ENCODE assay signal across 32 mouse cellular contexts in genomic region chr7:48840545-48840944, GRCm38 (mm10). TPM values are rescaled to one million over a fixed set of nuclear protein-coding genes. Genes with fewer than 3 reads are reported as not detected.
DNase-seq lines count a peak whose midpoint lies in the region; ATAC-seq and TF ChIP-seq lines count a peak whose summit lies in the region.
"Had no signal": no experiment of that assay in that cellular context is flagged by ENCODE, and none has a peak within 500 bp of the region (broad histone marks: within the 10 kb centered on the region; RNA-seq: fewer than 3 reads in every experiment).

No protein-coding gene starts in this region.

- no peak for TF ChIP-seq CTCF in liver, adult 2 months (IDR thresholded peaks at IDR 0.05; ENCODE audit: low read depth, low read length)

- 41% methylated on average over 2 of the region's 2 CpGs for WGBS in heart, embryonic 10.5 days
- 72% methylated on average over 2 of the region's 2 CpGs for WGBS in liver, adult 2 months
- WGBS in liver, embryonic 12.5 days (ENCODE audit: insufficient replicate concordance) = 65% methylated on average over 2 of the region's 2 CpGs

- peak overlapping the region; percentile 79 for H3K27ac ChIP-seq in heart, embryonic 10.5 days
- H3K27ac ChIP-seq in liver, adult 2 months (replicated peaks; ENCODE audit: insufficient read depth, low read depth, low read length) = peak overlapping the region; percentile 65; the same call in 1 of the 2 replicates
- H3K27ac ChIP-seq in liver, embryonic 12.5 days = no peak overlapping the region
- H3K27ac ChIP-seq: embryonic facial prominence, embryonic 15.5 days; forebrain, embryonic 12.5 days; layer of hippocampus, adult 2 months; left cerebral cortex, adult 2 months; limb, embryonic 15.5 days; liver, embryonic 15.5 days had no signal

- H3K79me2 ChIP-seq in liver, adult 2 months (ENCODE audit: control insufficient read depth, insufficient read depth, low read length) = no peaks in the 10 kb centered on the region; the same call in 1 of the 2 replicates

- intact Hi-C loops in heart, postnatal 14 days (cut with DNase I) = no loop called here

- TF ChIP-seq POLR2A in liver, adult 2 months (IDR thresholded peaks at IDR 0.05; ENCODE audit: extremely low read depth, insufficient read depth, low read length) = no peak

- no peak overlapping the region for H3K4me3 ChIP-seq in heart, embryonic 10.5 days
- no peak overlapping the region for H3K4me3 ChIP-seq in liver, adult 2 months (ENCODE audit: insufficient read depth, low read depth, low read length)
- no peak overlapping the region for H3K4me3 ChIP-seq in liver, embryonic 12.5 days
- H3K4me3 ChIP-seq: embryonic facial prominence, embryonic 15.5 days; forebrain, embryonic 12.5 days; layer of hippocampus, adult 2 months; left cerebral cortex, adult 2 months; limb, embryonic 15.5 days; liver, embryonic 15.5 days had no signal

- H3K9me3 ChIP-seq in heart, embryonic 10.5 days = no peaks in the 10 kb centered on the region
- H3K9me3 ChIP-seq in liver, embryonic 12.5 days (replicated peaks) = no peaks in the 10 kb centered on the region
- H3K9me3 ChIP-seq: embryonic facial prominence, embryonic 15.5 days; forebrain, embryonic 12.5 days; limb, embryonic 15.5 days; liver, embryonic 15.5 days had no signal

- H3K4me1 ChIP-seq in heart, embryonic 10.5 days = peaks cover 53% of the 10 kb centered on the region
- peaks cover 28% of the 10 kb centered on the region for H3K4me1 ChIP-seq in liver, adult 2 months (ENCODE audit: control insufficient read depth, insufficient read depth, low read length)
- H3K4me1 ChIP-seq in liver, embryonic 12.5 days = peaks cover 5% of the 10 kb centered on the region; the same call in 1 of the 2 replicates
- H3K4me1 ChIP-seq: embryonic facial prominence, embryonic 15.5 days; liver, embryonic 15.5 days had no signal

- no peak for ATAC-seq in liver, embryonic 12.5 days
- ATAC-seq: CD4-positive, CD25-positive, alpha-beta regulatory T cell, adult 4 months; forebrain, postnatal 0 days; hindbrain, embryonic 16.5 days had no signal

- no peak overlapping the region for H3K4me2 ChIP-seq in liver, embryonic 12.5 days
- H3K4me2 ChIP-seq: embryonic facial prominence, embryonic 15.5 days; forebrain, embryonic 12.5 days; limb, embryonic 15.5 days; liver, embryonic 15.5 days; lung, embryonic 14.5 days had no signal

- H3K9ac ChIP-seq in liver, adult 2 months (ENCODE audit: low read depth, low read length) = no peak overlapping the region
- H3K9ac ChIP-seq in liver, embryonic 12.5 days = no peak overlapping the region
- H3K9ac ChIP-seq: embryonic facial prominence, embryonic 15.5 days; forebrain, embryonic 12.5 days; forebrain, postnatal 0 days; limb, embryonic 15.5 days; liver, embryonic 15.5 days; lung, embryonic 14.5 days had no signal

- no peaks in the 10 kb centered on the region for H3K27me3 ChIP-seq in heart, embryonic 10.5 days (ENCODE audit: insufficient read depth, poor library complexity, severe bottlenecking)
- no peaks in the 10 kb centered on the region for H3K27me3 ChIP-seq in liver, adult 2 months (ENCODE audit: control insufficient read depth, insufficient read depth, low read length)
- no peaks in the 10 kb centered on the region for H3K27me3 ChIP-seq in liver, embryonic 12.5 days (replicated peaks)
- H3K27me3 ChIP-seq: embryonic facial prominence, embryonic 15.5 days; limb, embryonic 15.5 days; liver, embryonic 15.5 days had no signal

- no peak for DNase-seq in heart, embryonic 10.5 days (ENCODE audit: low spot score)
- no peak for DNase-seq in heart, postnatal 14 days
- no peak for DNase-seq in liver, adult 2 months (ENCODE audit: extremely low read depth, low read depth, low spot score)
- DNase-seq in retina, adult 2 months (ENCODE audit: low read depth, low spot score) = peak; percentile 20
- DNase-seq in gastrocnemius, postnatal 4 days (ENCODE audit: low spot score in 2 of 2) = no peak
- DNase-seq in urinary bladder, postnatal 25 days (ENCODE audit: low spot score) = no peak
- DNase-seq: adrenal gland, postnatal 25 days; cerebellum, adult 11-12 months; cerebellum, postnatal 10 days; forebrain, postnatal 0 days; gastrocnemius, postnatal 10 days; kidney, adult 2 months; kidney, postnatal 36 days; lung, embryonic 14.5 days; lung, postnatal 14 days; midbrain, embryonic 14.5 days; thymus, adult 2 months; thymus, postnatal 36 days had no signal

- peaks cover 37% of the 10 kb centered on the region for H3K36me3 ChIP-seq in heart, embryonic 10.5 days
- H3K36me3 ChIP-seq in liver, adult 2 months (ENCODE audit: control insufficient read depth, insufficient read depth, low read length) = no peaks in the 10 kb centered on the region
- no peaks in the 10 kb centered on the region for H3K36me3 ChIP-seq in liver, embryonic 12.5 days
- H3K36me3 ChIP-seq: embryonic facial prominence, embryonic 15.5 days; forebrain, embryonic 12.5 days; limb, embryonic 15.5 days; liver, embryonic 15.5 days had no signal

RNA-seq across cellular contexts. Expression of gene Csrp3, which starts 7.3 kb away (rescaled TPM):
- polyA plus RNA-seq in heart, embryonic 10.5 days (2016; fragmentation: Nextera tagmentation; extraction: Ambion mirVana) = 905 and 1,263 TPM in 2 replicates
- total RNA-seq in heart, postnatal 14 days (2021) = 1,000 to 10,000 TPM; 1,478 to 1,683 TPM
- 16.8 and 44.6 TPM in 2 replicates for total RNA-seq in liver, adult 2 months (2014; rRNA removed)
- polyA plus RNA-seq in liver, adult 2 months (2012; rRNA removed) = 10.9 and 11.4 TPM in 2 replicates
- 0.27 and 0.86 TPM in 2 replicates for polyA plus RNA-seq in liver, embryonic 12.5 days (2016; fragmentation: Nextera tagmentation; extraction: Ambion mirVana)
- total RNA-seq in gastrocnemius, postnatal 4 days (2021) = 100 to 1,000 TPM; 274 to 301 TPM
- total RNA-seq: adrenal gland, postnatal 25 days; forebrain, postnatal 0 days; layer of hippocampus, adult 2 months; layer of hippocampus, postnatal 14 days; left cerebral cortex, adult 2 months; left cerebral cortex, postnatal 36 days; neutrophil, adult 5-6 weeks had no signal
- polyA plus RNA-seq: CD4-positive, CD25-positive, alpha-beta regulatory T cell, adult 4 months; forebrain, postnatal 0 days; hindbrain, embryonic 11.5 days; intestine, embryonic 14.5 days had no signal

RNA-seq across cellular contexts. Expression of gene E2f8, which starts 40.9 kb away (rescaled TPM):
- 21.9 and 25.4 TPM in 2 replicates for polyA plus RNA-seq in heart, embryonic 10.5 days (2016; fragmentation: Nextera tagmentation; extraction: Ambion mirVana)
- total RNA-seq in heart, postnatal 14 days (2021) = 1 to 10 TPM; 1.8 to 3.3 TPM
- total RNA-seq in liver, adult 2 months (2014; rRNA removed) = 0.83 and 1.1 TPM in 2 replicates
- 1.3 and 2.6 TPM in 2 replicates for polyA plus RNA-seq in liver, adult 2 months (2012; rRNA removed)
- 34.5 and 38.7 TPM in 2 replicates for polyA plus RNA-seq in liver, embryonic 12.5 days (2016; fragmentation: Nextera tagmentation; extraction: Ambion mirVana)
- total RNA-seq in gastrocnemius, postnatal 4 days (2021) = 10 to 100 TPM; 11.7 to 12.8 TPM

RNA-seq across cellular contexts. Expression of gene Zdhhc13, which starts 51.7 kb away (rescaled TPM):
- polyA plus RNA-seq in heart, embryonic 10.5 days (2016; fragmentation: Nextera tagmentation; extraction: Ambion mirVana) = 34.8 and 37.7 TPM in 2 replicates
- 10 to 100 TPM; 11.1 to 12.6 TPM for total RNA-seq in heart, postnatal 14 days (2021)
- total RNA-seq in liver, adult 2 months (2014; rRNA removed) = 6.2 and 7.7 TPM in 2 replicates
- 2.7 and 3.0 TPM in 2 replicates for polyA plus RNA-seq in liver, adult 2 months (2012; rRNA removed)
- 20.2 and 22.5 TPM in 2 replicates for polyA plus RNA-seq in liver, embryonic 12.5 days (2016; fragmentation: Nextera tagmentation; extraction: Ambion mirVana)
- 10 to 100 TPM in 1 of 2 experiments, 1 to 10 TPM in 1; 9.3 to 10.1 TPM for total RNA-seq in gastrocnemius, postnatal 4 days (2021)

Comparison
In these comparisons a context has a peak if more than half of its experiments do, and no peak if none do; other contexts are left out.
1. RNA of gene Csrp3, which starts 7.3 kb away (total RNA-seq): 1,478 to 1,683 TPM in heart, postnatal 14 days; 274 to 301 TPM in gastrocnemius, postnatal 4 days and 16.8 to 44.6 TPM in liver, adult 2 months; every median in the first group is over 4 times any median in the second.